Mouse (Mus musculus) heart, postnatal 0 days (tissue): Measurements from ENCODE around the gene AC134908.4.

ENCODE experiments used
- CTCF ChIP-seq: IDR thresholded peaks from 2 replicates; pipeline ENCODE4 v1.5.1; 2016; ENCODE audit warnings: antibody characterized with exemption, control low read depth, low read depth
- EP300 ChIP-seq: IDR thresholded peaks from 2 replicates; pipeline ENCODE4 v1.6.1; 2016; ENCODE audit warnings: antibody characterized with exemption, low read depth

- TF ChIP-seq CTCF (no peak), EP300 (no peak)
Measured at GRCm38 (mm10) chr17:25842509-25842908, 47.0 kb upstream of the AC134908.4 start.
